Mouse (Mus musculus) hindbrain, embryonic 13.5 days (tissue): ENCODE data around the gene Kcnq1. TPM values are rescaled to one million over a fixed set of nuclear protein-coding genes. Genes with fewer than 3 reads are reported as not detected.
A peak's percentile ranks its signal among the peaks of the same experiment; 100 is the strongest.

ENCODE experiments used
- ATAC-seq: fragments of 200-750 bp; cut with Nextera tagmentation; 2 replicates; pipeline ENCODE4 v1.8.0; 2017; ENCODE audit warnings: moderate TSS enrichment; ENCODE audit not compliant: low FRiP score
- H3K27ac ChIP-seq: fragments of 300-500 bp; sonication (generic); 2 replicates; pipeline ENCODE4 v1.5.1; 2015; ENCODE audit warnings: inconsistent platforms, mild to moderate bottlenecking, moderate library complexity
- H3K27me3 ChIP-seq: fragments of 300-500 bp; sonication (generic); 2 replicates; pipeline ENCODE4 v1.6.1; 2015; ENCODE audit warnings: mild to moderate bottlenecking, inconsistent platforms
- H3K36me3 ChIP-seq: fragments of 300-500 bp; sonication (generic); 2 replicates; pipeline ENCODE4 v1.6.1; 2015; ENCODE audit warnings: mild to moderate bottlenecking, inconsistent platforms
- H3K4me1 ChIP-seq: fragments of 300-500 bp; sonication (generic); replicated peaks from 2 replicates; pipeline ENCODE4 v1.6.1; 2015; ENCODE audit warnings: inconsistent platforms
- H3K4me2 ChIP-seq: fragments of 300-500 bp; sonication (generic); 2 replicates; pipeline ENCODE4 v1.6.1; 2015; ENCODE audit warnings: inconsistent platforms, mild to moderate bottlenecking, moderate library complexity
- H3K4me3 ChIP-seq: fragments of 300-500 bp; sonication (generic); 2 replicates; pipeline ENCODE4 v1.5.1; 2015; ENCODE audit warnings: mild to moderate bottlenecking, inconsistent platforms
- H3K9ac ChIP-seq: fragments of 300-500 bp; sonication (generic); 2 replicates; pipeline ENCODE4 v1.6.1; 2015; ENCODE audit warnings: mild to moderate bottlenecking, inconsistent platforms
- H3K9me3 ChIP-seq: fragments of 300-500 bp; sonication (generic); 2 replicates; pipeline ENCODE4 v1.6.1; 2016; ENCODE audit warnings: inconsistent platforms
- WGBS: fragments of 180-500 bp; shearing (Covaris S2); methylation state at CpG from one replicate; pipeline ENCODE4 v1.1.7; 2015; 5-methylcytosine and 5-hydroxymethylcytosine counted together
- polyA plus RNA-seq: library from polyadenylated mRNA; unstranded; fragments of >200 nt; fragmentation: Nextera tagmentation; extraction: Ambion mirVana; gene quantifications from 2 replicates; pipeline ENCODE4 v1.2.1, GENCODE M21; 2015

Kcnq1 gene
- polyA plus RNA-seq, 1 experiment from 2014 or later = 1.7 TPM

GRCm38 (mm10) chr7:143318512-143318911 lies 212.3 kb downstream of the Kcnq1 start:
- H3K27ac ChIP-seq = no peak overlapping the region
- H3K9me3 ChIP-seq = no peaks in the 10 kb centered on the region
- H3K4me1 ChIP-seq = no peaks in the 10 kb centered on the region
- H3K4me3 ChIP-seq = no peak overlapping the region
- H3K36me3 ChIP-seq = no peaks in the 10 kb centered on the region
- no peak overlapping the region for H3K4me2 ChIP-seq
- ATAC-seq = no peak
- no peaks in the 10 kb centered on the region for H3K27me3 ChIP-seq
- WGBS = 76% methylated on average over 5 of the region's 5 CpGs
- H3K9ac ChIP-seq = no peak overlapping the region

GRCm38 (mm10) chr7:143320367-143320766 lies 214.2 kb downstream of the Kcnq1 start:
- Histone ChIP-seq H3K27me3 (0 out of 2 replicates have a peak, but pooled peaks cover 3% of the 10 kb centered on the region), H3K4me3 (no peak overlapping the region), H3K27ac (no peak overlapping the region), H3K9ac (no peak overlapping the region), H3K4me2 (no peak overlapping the region), H3K4me1 (peaks cover 6% of the 10 kb centered on the region; the same call in 1 of the 2 replicates), H3K36me3 (no peaks in the 10 kb centered on the region), H3K9me3 (no peaks in the 10 kb centered on the region)
- ATAC-seq = no peak
- 80% methylated on average over 8 of the region's 8 CpGs for WGBS

- Histone ChIP-seq H3K36me3 (no peaks in the 10 kb centered on the region), H3K9ac (no peak overlapping the region), H3K4me1 (peaks cover 9% of the 10 kb centered on the region), H3K27me3 (0 out of 2 replicates have a peak, but pooled peaks cover 11% of the 10 kb centered on the region), H3K4me3 (no peak overlapping the region), H3K4me2 (no peak overlapping the region), H3K9me3 (no peaks in the 10 kb centered on the region), H3K27ac (no peak overlapping the region)
- no peak for ATAC-seq
- 52% methylated on average over 16 of the region's 16 CpGs for WGBS
Observed at GRCm38 (mm10) chr7:143325051-143325450, 218.9 kb downstream of the Kcnq1 start.

- H3K36me3 ChIP-seq = no peaks in the 10 kb centered on the region
- peaks cover 15% of the 10 kb centered on the region for H3K4me1 ChIP-seq
- 0 out of 2 replicates have a peak, but pooled peaks cover 15% of the 10 kb centered on the region for H3K27me3 ChIP-seq
- H3K4me3 ChIP-seq = no peak overlapping the region
- no peak overlapping the region for H3K27ac ChIP-seq
- H3K4me2 ChIP-seq = no peak overlapping the region
- H3K9ac ChIP-seq = no peak overlapping the region
- ATAC-seq = no peak
- no peaks in the 10 kb centered on the region for H3K9me3 ChIP-seq
- WGBS = 71% methylated on average over 18 of the region's 18 CpGs
Observed at GRCm38 (mm10) chr7:143328185-143328915, 222.2 kb downstream of the Kcnq1 start.

- no peak overlapping the region for H3K4me3 ChIP-seq
- 0 out of 2 replicates have a peak, but pooled peaks cover 12% of the 10 kb centered on the region for H3K27me3 ChIP-seq
- H3K36me3 ChIP-seq = no peaks in the 10 kb centered on the region
- H3K4me1 ChIP-seq = peaks cover 22% of the 10 kb centered on the region
- no peak overlapping the region for H3K9ac ChIP-seq
- ATAC-seq = 0 out of 2 replicates have a peak, but pooled peaks have one; percentile 17
- no peak overlapping the region for H3K4me2 ChIP-seq
- H3K9me3 ChIP-seq = no peaks in the 10 kb centered on the region
- 72% methylated on average over 14 of the region's 14 CpGs for WGBS
- no peak overlapping the region for H3K27ac ChIP-seq
Observed at GRCm38 (mm10) chr7:143329110-143329810, 223.1 kb downstream of the Kcnq1 start.

- no peak overlapping the region for H3K27ac ChIP-seq
- H3K27me3 ChIP-seq = 0 out of 2 replicates have a peak, but pooled peaks cover 3% of the 10 kb centered on the region
- H3K4me2 ChIP-seq = no peak overlapping the region
- H3K4me1 ChIP-seq = peaks cover 16% of the 10 kb centered on the region
- WGBS = 59% methylated on average over 8 of the region's 8 CpGs
- 0 out of 2 replicates have a peak, but pooled peaks cover 4% of the 10 kb centered on the region for H3K9me3 ChIP-seq
- ATAC-seq = no peak
- H3K36me3 ChIP-seq = no peaks in the 10 kb centered on the region
- no peak overlapping the region for H3K4me3 ChIP-seq
- no peak overlapping the region for H3K9ac ChIP-seq
Observed at GRCm38 (mm10) chr7:143333040-143333439, 226.9 kb downstream of the Kcnq1 start.

GRCm38 (mm10) chr7:143333604-143334003 lies 227.4 kb downstream of the Kcnq1 start:
- H3K9ac ChIP-seq = no peak overlapping the region
- H3K36me3 ChIP-seq = no peaks in the 10 kb centered on the region
- ATAC-seq = no peak
- H3K9me3 ChIP-seq = 0 out of 2 replicates have a peak, but pooled peaks cover 4% of the 10 kb centered on the region
- WGBS = 61% methylated on average over 4 of the region's 4 CpGs
- H3K27ac ChIP-seq = no peak overlapping the region
- H3K4me1 ChIP-seq = peaks cover 14% of the 10 kb centered on the region
- no peak overlapping the region for H3K4me2 ChIP-seq
- no peak overlapping the region for H3K4me3 ChIP-seq
- H3K27me3 ChIP-seq = 0 out of 2 replicates have a peak, but pooled peaks cover 3% of the 10 kb centered on the region

- H3K36me3 ChIP-seq = no peaks in the 10 kb centered on the region
- H3K4me2 ChIP-seq = no peak overlapping the region
- no peak overlapping the region for H3K27ac ChIP-seq
- ATAC-seq = no peak
- H3K9me3 ChIP-seq = 0 out of 2 replicates have a peak, but pooled peaks cover 4% of the 10 kb centered on the region
- H3K4me3 ChIP-seq = no peak overlapping the region
- no peak overlapping the region for H3K9ac ChIP-seq
- 0 out of 2 replicates have a peak, but pooled peaks cover 3% of the 10 kb centered on the region for H3K27me3 ChIP-seq
- H3K4me1 ChIP-seq = peaks cover 28% of the 10 kb centered on the region
- WGBS = 70% methylated on average over 4 of the region's 4 CpGs
Observed at GRCm38 (mm10) chr7:143338690-143339089, 232.5 kb downstream of the Kcnq1 start.

GRCm38 (mm10) chr7:143340601-143341281 lies 234.6 kb downstream of the Kcnq1 start:
- ATAC-seq = peak; percentile 84
- H3K27ac ChIP-seq = peak overlapping the region; percentile 9; the same call in 1 of the 2 replicates
- WGBS = 51% methylated on average over 15 of the region's 15 CpGs

GRCm38 (mm10) chr7:143341301-143341980 lies 235.3 kb downstream of the Kcnq1 start:
- 77% methylated on average over 3 of the region's 3 CpGs for WGBS

More at GRCm38 (mm10) chr7:143340601-143341281, 234.6 kb downstream of the Kcnq1 start:
- H3K9ac ChIP-seq = no peak overlapping the region
- no peaks in the 10 kb centered on the region for H3K36me3 ChIP-seq
- no peak overlapping the region for H3K4me2 ChIP-seq
- H3K4me1 ChIP-seq = peaks cover 30% of the 10 kb centered on the region
- no peak overlapping the region for H3K4me3 ChIP-seq
- 0 out of 2 replicates have a peak, but pooled peaks cover 3% of the 10 kb centered on the region for H3K27me3 ChIP-seq
- 0 out of 2 replicates have a peak, but pooled peaks cover 4% of the 10 kb centered on the region for H3K9me3 ChIP-seq

GRCm38 (mm10) chr7:143343781-143344306 lies 237.7 kb downstream of the Kcnq1 start:
- Histone ChIP-seq H3K36me3 (no peaks in the 10 kb centered on the region), H3K9ac (no peak overlapping the region), H3K4me1 (peaks cover 30% of the 10 kb centered on the region), H3K27me3 (peaks cover 13% of the 10 kb centered on the region; the same call in 1 of the 2 replicates), H3K4me3 (no peak overlapping the region), H3K27ac (peak overlapping the region; percentile 30; the same call in 1 of the 2 replicates), H3K4me2 (0 out of 2 replicates have a peak overlapping the region, but pooled peaks have one; percentile 10), H3K9me3 (no peaks in the 10 kb centered on the region)
- no peak for ATAC-seq
- WGBS = 25% methylated on average over 12 of the region's 12 CpGs

More at GRCm38 (mm10) chr7:143341301-143341980, 235.3 kb downstream of the Kcnq1 start:
- H3K27me3 ChIP-seq = peaks cover 6% of the 10 kb centered on the region; the same call in 1 of the 2 replicates
- H3K36me3 ChIP-seq = no peaks in the 10 kb centered on the region
- peaks cover 30% of the 10 kb centered on the region for H3K4me1 ChIP-seq
- no peak for ATAC-seq
- H3K9ac ChIP-seq = no peak overlapping the region
- no peak overlapping the region for H3K4me2 ChIP-seq
- no peak overlapping the region for H3K27ac ChIP-seq
- 0 out of 2 replicates have a peak, but pooled peaks cover 4% of the 10 kb centered on the region for H3K9me3 ChIP-seq
- H3K4me3 ChIP-seq = no peak overlapping the region
